Mouse (Mus musculus): Measurements from ENCODE around the gene Cma1. TPM values are rescaled to one million over a fixed set of nuclear protein-coding genes. Genes with fewer than 3 reads are reported as not detected.

Gene Cma1
- polyA plus RNA-seq, 1 experiment: 1.9 TPM

DNA sequence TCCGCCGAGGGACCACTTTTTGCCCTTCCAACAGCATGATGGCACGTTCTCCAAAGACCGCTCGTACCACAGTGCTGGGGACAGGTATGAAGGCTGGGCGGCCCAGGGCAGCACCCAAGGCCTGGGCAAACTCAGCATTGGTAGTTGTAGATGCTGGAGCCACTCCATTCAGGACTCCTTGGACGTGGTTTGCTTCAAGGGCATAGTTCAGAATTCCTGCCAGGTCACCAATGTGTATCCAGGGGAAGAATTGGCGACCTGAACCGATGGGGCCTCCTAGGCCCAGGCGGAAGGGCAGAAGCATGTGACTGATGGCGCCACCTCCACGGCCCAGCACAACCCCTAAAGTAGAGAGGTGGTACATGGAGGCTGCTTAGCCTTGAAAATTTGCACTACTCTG lies 46.8 kb downstream of the Cma1 start:
- Histone ChIP-seq H3K4me3 (replicated peaks; ENCODE audit: extremely low read depth, low read depth, low read length) (no peak overlapping the region), H3K4me1 (ENCODE audit: control insufficient read depth, insufficient read depth, low read length) (peaks cover 4% of the 10 kb centered on the region)
- 92% methylated on average over 12 of the region's 12 CpGs for WGBS
- TF ChIP-seq POLR2A (IDR thresholded peaks at IDR 0.05; ENCODE audit: borderline replicate concordance, extremely low read depth, low read depth, low read length) (no peak), CTCF (IDR thresholded peaks at IDR 0.05; ENCODE audit: insufficient read depth, low read length) (no peak)
- no peak for DNase-seq

Other genes with a start within 250 kb of the Cma1 start
- 3.4 and 30.7 TPM in 2 replicates for gene Tgm1, start 230.7 kb downstream of the Cma1 start, polyA plus RNA-seq (2012; rRNA removed)
- 42.0 and 57.3 TPM in 2 replicates for gene Rabggta, start 222.4 kb downstream of the Cma1 start, polyA plus RNA-seq (2012; rRNA removed)
- 69.2 and 89.0 TPM in 2 replicates for gene Dhrs1, start 199.0 kb downstream of the Cma1 start, polyA plus RNA-seq (2012; rRNA removed)
- 12.7 and 16.8 TPM in 2 replicates for gene Nop9, start 199.0 kb downstream of the Cma1 start, polyA plus RNA-seq (2012; rRNA removed)
- 3.8 and 4.0 TPM in 2 replicates for gene Cideb, start 186.2 kb downstream of the Cma1 start, polyA plus RNA-seq (2012; rRNA removed)
- 1.1 and 2.6 TPM in 2 replicates for gene Ltb4r2, start 183.2 kb downstream of the Cma1 start, polyA plus RNA-seq (2012; rRNA removed)
- 6.5 and 7.1 TPM in 2 replicates for gene Ltb4r1, start 178.7 kb downstream of the Cma1 start, polyA plus RNA-seq (2012; rRNA removed)
- 157 and 169 TPM in 2 replicates for gene Adcy4, start 160.6 kb downstream of the Cma1 start, polyA plus RNA-seq (2012; rRNA removed)
- 7.5 and 10.0 TPM in 2 replicates for gene Ripk3, start 155.8 kb downstream of the Cma1 start, polyA plus RNA-seq (2012; rRNA removed)
- 26.4 and 27.3 TPM in 2 replicates for gene Nfatc4, start 121.5 kb downstream of the Cma1 start, polyA plus RNA-seq (2012; rRNA removed)
- 9.4 and 12.4 TPM in 2 replicates for gene Nynrin, start 90.7 kb downstream of the Cma1 start, polyA plus RNA-seq (2012; rRNA removed)
- gene Cbln3, start 60.3 kb downstream of the Cma1 start, polyA plus RNA-seq (2012; rRNA removed): 0.15 and 0.34 TPM in 2 replicates
- 20.3 and 24.2 TPM in 2 replicates for gene Khnyn, start 59.7 kb downstream of the Cma1 start, polyA plus RNA-seq (2012; rRNA removed)
- 37.6 and 51.9 TPM in 2 replicates for gene Sdr39u1, start 44.4 kb downstream of the Cma1 start, polyA plus RNA-seq (2012; rRNA removed)
- not detected in 2 replicates for gene Cma2, start 6.3 kb upstream of the Cma1 start, polyA plus RNA-seq (2012; rRNA removed)
- gene Mcpt1, start 73.3 kb upstream of the Cma1 start, polyA plus RNA-seq (2012; rRNA removed): not detected in 2 replicates
- gene Mcpt9, start 85.8 kb upstream of the Cma1 start, polyA plus RNA-seq (2012; rRNA removed): not detected in 2 replicates
- gene Mcpt2, start 97.4 kb upstream of the Cma1 start, polyA plus RNA-seq (2012; rRNA removed): not detected in 2 replicates
- 1.5 and 1.8 TPM in 2 replicates for gene Mcpt4, start 117.6 kb upstream of the Cma1 start, polyA plus RNA-seq (2012; rRNA removed)
- not detected in 2 replicates for gene Mcpt8, start 140.6 kb upstream of the Cma1 start, polyA plus RNA-seq (2012; rRNA removed)
- 0.20 TPM in 1 of 2 replicates, not detected in the other for gene Ctsg, start 157.9 kb upstream of the Cma1 start, polyA plus RNA-seq (2012; rRNA removed)
- not detected in 2 replicates for gene Gzme, start 175.9 kb upstream of the Cma1 start, polyA plus RNA-seq (2012; rRNA removed)
- gene Gzmd, start 187.9 kb upstream of the Cma1 start, polyA plus RNA-seq (2012; rRNA removed): not detected in 2 replicates
- not detected in 2 replicates for gene Gzmg, start 214.9 kb upstream of the Cma1 start, polyA plus RNA-seq (2012; rRNA removed)
- gene Gzmn, start 229.9 kb upstream of the Cma1 start, polyA plus RNA-seq (2012; rRNA removed): not detected in 2 replicates